16 mouse cellular contexts compared by ENCODE assay signal in the genomic region with DNA sequence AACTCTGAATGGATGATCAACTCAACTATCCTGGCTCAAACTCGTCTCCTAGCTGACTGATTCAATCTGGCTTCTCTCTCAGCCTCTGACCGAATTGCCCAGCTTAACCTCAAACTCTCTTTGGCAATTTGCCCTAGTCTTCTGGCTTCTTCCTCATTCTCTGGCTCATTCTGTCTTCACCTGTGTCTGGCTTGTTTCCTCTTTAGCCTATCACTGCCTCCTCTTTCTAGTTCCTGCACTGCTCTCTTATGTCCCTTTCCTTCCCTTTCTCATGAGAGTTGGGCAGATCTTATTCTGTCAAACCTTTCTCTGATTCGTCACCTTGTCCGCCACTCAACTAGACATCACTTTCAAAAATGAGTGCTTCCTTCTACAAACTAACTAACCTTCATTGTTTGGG. TPM values are rescaled to one million over a fixed set of nuclear protein-coding genes. Genes with fewer than 3 reads are reported as not detected.
DNase-seq lines count a peak whose midpoint lies in the region; ATAC-seq and TF ChIP-seq lines count a peak whose summit lies in the region.
"Had no signal": no experiment of that assay in that cellular context is flagged by ENCODE, and none has a peak within 500 bp of the region (broad histone marks: within the 10 kb centered on the region; RNA-seq: fewer than 3 reads in every experiment).

No protein-coding gene starts in this region.

- 34% methylated on average over 4 of the region's 4 CpGs for WGBS in spleen, adult 2 months

- no peaks in the 10 kb centered on the region for H3K27me3 ChIP-seq in spleen, adult 2 months (ENCODE audit: control insufficient read depth, insufficient read depth, low read length)
- H3K27me3 ChIP-seq: heart, embryonic 15.5 days; midbrain, embryonic 15.5 days had no signal

- H3K4me3 ChIP-seq in spleen, adult 2 months (ENCODE audit: extremely low read depth, insufficient read depth, insufficient read length), result no peak overlapping the region
- H3K4me3 ChIP-seq: erythroblast, embryonic 14.5 days; heart, embryonic 15.5 days; midbrain, embryonic 15.5 days had no signal

- H3K4me1 ChIP-seq in spleen, adult 2 months (ENCODE audit: control insufficient read depth, insufficient read depth, insufficient read length), result peaks cover 46% of the 10 kb centered on the region

- TF ChIP-seq POLR2A in spleen, adult 2 months (IDR thresholded peaks at IDR 0.05; ENCODE audit: low read depth, low read length), result no peak

- ATAC-seq in activated CD4-positive, CD25-positive, alpha-beta regulatory T cell, adult 4 months, result peak; percentile 34
- ATAC-seq: midbrain, embryonic 15.5 days had no signal

- DNase-seq in kidney, adult 11 months, result peak; percentile 62
- DNase-seq in kidney, postnatal 10 days, result no peak
- DNase-seq in spleen, adult 2 months (ENCODE audit: low read depth in 1 of 2, low spot score in 2 of 2), result peak; percentile 15 to 58
- no peak for DNase-seq in spleen, adult 12 weeks (ENCODE audit: low spot score)
- peak; percentile 57 for DNase-seq in naive thymus-derived CD4-positive, alpha-beta T cell, adult 2 months (ENCODE audit: low read depth)
- DNase-seq in right cerebral cortex, postnatal 25 days, result no peak
- no peak for DNase-seq in gastrocnemius, postnatal 10 days
- DNase-seq: adrenal gland, postnatal 25 days; cerebellum, adult 18-20 months; gastrocnemius, postnatal 36 days; right cerebral cortex, postnatal 14 days had no signal

- no peaks in the 10 kb centered on the region for H3K36me3 ChIP-seq in spleen, adult 2 months (ENCODE audit: control insufficient read depth, insufficient read depth, low read length)
- H3K36me3 ChIP-seq: heart, embryonic 15.5 days; midbrain, embryonic 15.5 days had no signal

- H3K27ac ChIP-seq in spleen, adult 2 months (ENCODE audit: insufficient read depth, low read length), result peak overlapping the region; percentile 61
- H3K27ac ChIP-seq: heart, embryonic 15.5 days; hindbrain, embryonic 14.5 days; midbrain, embryonic 15.5 days had no signal

- TF ChIP-seq CTCF in spleen, adult 2 months (IDR thresholded peaks at IDR 0.05; ENCODE audit: extremely low read depth, insufficient read depth, insufficient read length, insufficient replicate concordance), result no peak

RNA-seq across cellular contexts. Expression of a gene that starts 16.5 kb away (rescaled TPM):
- polyA plus RNA-seq in spleen, adult 2 months (2012; rRNA removed), result 8.8 and 12.5 TPM in 2 replicates
- 1 to 10 TPM; 1.6 to 1.9 TPM for polyA plus RNA-seq in activated CD4-positive, CD25-positive, alpha-beta regulatory T cell, adult 4 months (2017; shearing (Covaris generic))
- 10 to 100 TPM in 1 of 2 experiments, 1 to 10 TPM in 1; 5.9 to 10.8 TPM for total RNA-seq in gastrocnemius, postnatal 10 days (2021)

RNA-seq across cellular contexts. Expression of a gene that starts 20.7 kb away (rescaled TPM):
- 9.8 and 10.1 TPM in 2 replicates for polyA plus RNA-seq in spleen, adult 2 months (2012; rRNA removed)
- polyA plus RNA-seq in activated CD4-positive, CD25-positive, alpha-beta regulatory T cell, adult 4 months (2017; shearing (Covaris generic)), result 10 to 100 TPM; 37.2 to 44.7 TPM
- 1 to 10 TPM; 4.9 to 7.1 TPM for total RNA-seq in gastrocnemius, postnatal 10 days (2021)

Comparison
In these comparisons a context has a peak if more than half of its experiments do, and no peak if none do; other contexts are left out.
1. DNase-seq: peak in kidney, adult 11 months (single experiment), spleen, adult 2 months (2 of 2) and naive thymus-derived CD4-positive, alpha-beta T cell, adult 2 months (single experiment); none in kidney, postnatal 10 days (single experiment), spleen, adult 12 weeks (single experiment), right cerebral cortex, postnatal 25 days (single experiment) and gastrocnemius, postnatal 10 days (single experiment).